Mouse (Mus musculus) CH12.LX (cell line): Measurements from ENCODE around the gene Zfyve27. TPM values are rescaled to one million over a fixed set of nuclear protein-coding genes. Genes with fewer than 3 reads are reported as not detected.

Experiments
- DNase-seq: peaks from one replicate; pipeline ENCODE4 v3.0.0-alpha.2; 2013; ENCODE audit errors: extremely low read depth
- H3K27ac ChIP-seq: 2 replicates; pipeline ENCODE4 v1.5.1; 2012; ENCODE audit warnings: low read depth, mild to moderate bottlenecking, control low read depth, moderate library complexity; ENCODE audit not compliant: insufficient read depth
- H3K27me3 ChIP-seq: replicated peaks from 2 replicates; pipeline ENCODE3; 2012; ENCODE audit warnings: inconsistent platforms
- H3K36me3 ChIP-seq, 2 experiments: replicated peaks in 1 of 2; 2 replicates each; pipeline versions ENCODE3 to v1.6.1; 2012; ENCODE audit warnings: inconsistent platforms in 1 of 2, low read length in 1 of 2, mild to moderate bottlenecking in 1 of 2, mixed read lengths in 1 of 2, moderate library complexity in 1 of 2; ENCODE audit not compliant: control insufficient read depth in 1 of 2, insufficient read depth in 1 of 2
- H3K4me1 ChIP-seq, 2 experiments: 2 replicates each; pipeline ENCODE4 v1.6.1; 2012; ENCODE audit warnings: inconsistent platforms in 1 of 2, moderate library complexity in 1 of 2; ENCODE audit not compliant: insufficient read depth in 2 of 2, control insufficient read depth in 1 of 2
- H3K4me2 ChIP-seq: 2 replicates; pipeline ENCODE4 v1.6.1; 2012; ENCODE audit warnings: low read depth, mild to moderate bottlenecking, control low read depth; ENCODE audit not compliant: poor library complexity, insufficient read depth, severe bottlenecking
- H3K4me3 ChIP-seq, 3 experiments: fragments of 150-350 bp in 1 of 3; sonication (generic) in 1 of 3; replicated peaks in 1 of 3; 2 replicates each; pipeline versions ENCODE3 to v1.5.1; 2011 to 2012; ENCODE audit warnings: low read depth in 2 of 3, low read length in 2 of 3, mild to moderate bottlenecking in 2 of 3, moderate library complexity in 2 of 3, control low read depth in 1 of 3, improper control_type of control experiment in 1 of 3, inconsistent platforms in 1 of 3, mixed read lengths in 1 of 3; ENCODE audit not compliant: poor library complexity in 1 of 3
- H3K79me2 ChIP-seq: replicated peaks from 2 replicates; pipeline ENCODE4 v1.6.1; 2012; ENCODE audit warnings: mild to moderate bottlenecking, moderate library complexity; ENCODE audit not compliant: control insufficient read depth, poor library complexity, insufficient read depth, severe bottlenecking; ENCODE audit errors: extremely low read depth
- H3K9ac ChIP-seq: 2 replicates; pipeline ENCODE4 v1.6.1; 2012; ENCODE audit warnings: low read depth, mild to moderate bottlenecking, control low read depth, moderate library complexity; ENCODE audit not compliant: insufficient read depth
- H3K9me3 ChIP-seq: replicated peaks from 2 replicates; pipeline ENCODE3; 2012; ENCODE audit warnings: low read length, inconsistent platforms, mixed read lengths
- CHD2 ChIP-seq: IDR thresholded peaks from 2 replicates; pipeline ENCODE4 v1.6.1; 2011; ENCODE audit warnings: low read length, improper control_type of control experiment
- CTCF ChIP-seq, 2 experiments: IDR thresholded peaks in 1 of 2; conservative IDR thresholded peaks in 1 of 2; 2 replicates each; pipeline ENCODE4 v1.5.1; 2011 to 2012; ENCODE audit warnings: low read depth in 2 of 2, low read length in 2 of 2, improper control_type of control experiment in 1 of 2, inconsistent platforms in 1 of 2, mild to moderate bottlenecking in 1 of 2, moderate library complexity in 1 of 2
- E2F4 ChIP-seq: IDR thresholded peaks from 2 replicates; pipeline ENCODE4 v1.6.1; 2011; ENCODE audit warnings: low read depth, low read length, improper control_type of control experiment; ENCODE audit not compliant: insufficient replicate concordance
- ELF1 ChIP-seq: IDR thresholded peaks from 2 replicates; pipeline ENCODE4 v1.6.1; 2014; ENCODE audit warnings: low read depth, mild to moderate bottlenecking, inconsistent platforms, low read length, improper control_type of control experiment
- EP300 ChIP-seq: IDR thresholded peaks from 2 replicates; pipeline ENCODE4 v1.6.1; 2011; ENCODE audit warnings: low read length, improper control_type of control experiment
- IRF4 ChIP-seq: IDR thresholded peaks from 2 replicates; pipeline ENCODE4 v1.6.1; 2014; ENCODE audit warnings: low read depth, mild to moderate bottlenecking, inconsistent platforms, low read length, improper control_type of control experiment
- JUND ChIP-seq: conservative IDR thresholded peaks from 2 replicates; pipeline ENCODE4 v1.6.1; 2011; ENCODE audit warnings: low read depth, low read length, improper control_type of control experiment
- MAZ ChIP-seq: IDR thresholded peaks from 2 replicates; pipeline ENCODE4 v1.6.1; 2012; ENCODE audit warnings: low read depth, mild to moderate bottlenecking, inconsistent platforms, low read length, improper control_type of control experiment, moderate library complexity
- MEF2A ChIP-seq: IDR thresholded peaks from 2 replicates; pipeline ENCODE4 v1.6.1; 2014; ENCODE audit warnings: low read depth, mild to moderate bottlenecking, inconsistent platforms, low read length, improper control_type of control experiment, borderline replicate concordance
- MXI1 ChIP-seq: IDR thresholded peaks from 2 replicates; pipeline ENCODE4 v1.6.1; 2011; ENCODE audit warnings: mild to moderate bottlenecking, low read depth, low read length, improper control_type of control experiment
- MYC ChIP-seq: IDR thresholded peaks from 2 replicates; pipeline ENCODE4 v1.6.1; 2011; ENCODE audit warnings: low read depth, mild to moderate bottlenecking, improper control_type of control experiment, low read length
- POLR2AphosphoS2 ChIP-seq: IDR thresholded peaks from 2 replicates; pipeline ENCODE4 v1.6.1; 2011; ENCODE audit warnings: low read depth, low read length, improper control_type of control experiment
- RCOR1 ChIP-seq: conservative IDR thresholded peaks from 2 replicates; pipeline ENCODE4 v1.6.1; 2012; ENCODE audit warnings: low read depth, mild to moderate bottlenecking, inconsistent platforms, low read length, improper control_type of control experiment
- SMC3 ChIP-seq: IDR thresholded peaks from 2 replicates; pipeline ENCODE4 v1.6.1; 2011; ENCODE audit warnings: low read depth, low read length, improper control_type of control experiment
- TCF12 ChIP-seq: IDR thresholded peaks from 2 replicates; pipeline ENCODE4 v1.6.1; 2014; ENCODE audit warnings: low read depth, mild to moderate bottlenecking, inconsistent platforms, low read length, improper control_type of control experiment
- USF1 ChIP-seq: IDR thresholded peaks from 2 replicates; pipeline ENCODE4 v1.6.1; 2014; ENCODE audit warnings: low read depth, mild to moderate bottlenecking, inconsistent platforms, low read length, improper control_type of control experiment
- dilution Hi-C: fragments of 300-500 bp; cut with MboI; formaldehyde crosslinking; loops from 2 replicates; pipeline ENCODE4 v1.14.3; 2020; ENCODE audit warnings: low sequenced_read_pairs; ENCODE audit not compliant: extremely low pct_unique_long_range_greater_than_20kb, extremely low pct_ligation_motif_present
- in situ Hi-C: fragments of 300-500 bp; cut with MboI; formaldehyde crosslinking; loops from 3 replicates; pipeline ENCODE4 v1.14.3; 2019; ENCODE audit warnings: low sequenced_read_pairs, low pct_ligation_motif_present, low pct_unique_long_range_greater_than_20kb, mixed read lengths
- polyA plus RNA-seq: library from polyadenylated mRNA; unstranded; fragments of >175 nt; gene quantifications from 2 replicates; pipeline ENCODE4 v1.2.1, GENCODE M21; 2012; ENCODE audit warnings: low read depth; ENCODE audit not compliant: insufficient read length
- total RNA-seq, 2 experiments: library from RNA; depleted of rRNA; stranded (reverse); fragments of 300-350 nt in 1 of 2; fragments of >200 nt in 1 of 2; gene quantifications; 2 replicates each; pipeline ENCODE4 v1.2.3; 2012 to 2014

The Zfyve27 gene
- total and polyA plus RNA-seq, 3 experiments, result 11.4 to 19.2 (median 16.2) TPM

- Histone ChIP-seq H3K27me3 (no peaks in the 10 kb centered on the region), H3K4me2 (no peak overlapping the region)
- in situ Hi-C loops, result no loop called here
- TF ChIP-seq IRF4, result no peak
- TF ChIP-seq CHD2, result no peak
- no peak for TF ChIP-seq RCOR1
- no peak for TF ChIP-seq SMC3
- no peak for TF ChIP-seq JUND
- TF ChIP-seq MAZ, result no peak
- no peak for TF ChIP-seq USF1
- no peak for TF ChIP-seq MEF2A
- no peak for TF ChIP-seq MXI1
- no peak for TF ChIP-seq TCF12
- TF ChIP-seq EP300, result no peak
- no peak for TF ChIP-seq CTCF (conservative IDR thresholded peaks at IDR 0.05 in 1 of 2, IDR thresholded peaks at IDR 0.05 in 1 of 2; ENCODE audit: low read depth in 2 of 2, low read length in 2 of 2)
- no peak for TF ChIP-seq POLR2AphosphoS2
- TF ChIP-seq E2F4, result no peak
- TF ChIP-seq MYC, result no peak
- TF ChIP-seq ELF1, result no peak
- TF ChIP-seq, all 38 proteins: peak for 0
- Histone ChIP-seq H3K4me3 (no peak overlapping the region), H3K9me3 (no peaks in the 10 kb centered on the region), H3K9ac (no peak overlapping the region), H3K27ac (no peak overlapping the region), H3K79me2 (no peaks in the 10 kb centered on the region), H3K36me3 (no peaks in the 10 kb centered on the region), H3K4me1 (peaks cover 2 to 13% of the 10 kb centered on the region in 2 experiments; a peak in 2 of 4 replicates)
- dilution Hi-C loops, result no loop called here
- no peak for DNase-seq
Observed at GRCm38 (mm10) chr19:42136126-42136525, 27.6 kb upstream of the Zfyve27 start.

GRCm38 (mm10) chr19:42137167-42137672 is 26.5 kb upstream of the Zfyve27 start:
- dilution Hi-C loops (no loop called here), in situ Hi-C loops (no loop called here)
- H3K79me2 ChIP-seq, result no peaks in the 10 kb centered on the region
- H3K27me3 ChIP-seq, result no peaks in the 10 kb centered on the region
- no peak overlapping the region for H3K4me3 ChIP-seq
- no peak overlapping the region for H3K9ac ChIP-seq
- no peaks in the 10 kb centered on the region for H3K36me3 ChIP-seq
- no peak for TF ChIP-seq CHD2
- H3K4me2 ChIP-seq, result no peak overlapping the region
- H3K4me1 ChIP-seq, result peaks cover 2 to 13% of the 10 kb centered on the region in 2 experiments; a peak in 2 of 4 replicates
- no peak for DNase-seq
- H3K9me3 ChIP-seq, result no peaks in the 10 kb centered on the region
- H3K27ac ChIP-seq, result no peak overlapping the region
